Mouse (Mus musculus) intestine, embryonic 16.5 days (tissue): ENCODE results near the gene Krtap17-1. TPM values are rescaled to one million over a fixed set of nuclear protein-coding genes. Genes with fewer than 3 reads are reported as not detected.

Experiments
- ATAC-seq: fragments of 200-750 bp; cut with Nextera tagmentation; 2 replicates; pipeline ENCODE4 v1.8.0; 2017; ENCODE audit warnings: moderate TSS enrichment, moderate library complexity
- H3K27ac ChIP-seq: fragments of 300-500 bp; sonication (generic); 2 replicates; pipeline ENCODE4 v1.5.1; 2014; ENCODE audit warnings: mild to moderate bottlenecking, low read length
- H3K27me3 ChIP-seq: fragments of 300-500 bp; sonication (generic); replicated peaks from 2 replicates; pipeline ENCODE4 v1.6.1; 2014; ENCODE audit warnings: low read length, control low read depth, mixed read lengths; ENCODE audit not compliant: control insufficient read depth, insufficient read depth
- H3K36me3 ChIP-seq: fragments of 300-500 bp; sonication (generic); 2 replicates; pipeline ENCODE4 v1.6.1; 2014; ENCODE audit warnings: low read length, control low read depth; ENCODE audit not compliant: control insufficient read depth, insufficient read depth
- H3K4me1 ChIP-seq: fragments of 300-500 bp; sonication (generic); 2 replicates; pipeline ENCODE4 v1.6.1; 2014; ENCODE audit warnings: low read length, control low read depth, mixed read lengths; ENCODE audit not compliant: control insufficient read depth, insufficient read depth
- H3K4me2 ChIP-seq: fragments of 300-500 bp; sonication (generic); 2 replicates; pipeline ENCODE4 v1.6.1; 2014; ENCODE audit warnings: low read depth, low read length, control low read depth
- H3K4me3 ChIP-seq: fragments of 300-500 bp; sonication (generic); 2 replicates; pipeline ENCODE4 v1.5.1; 2014; ENCODE audit warnings: mild to moderate bottlenecking, low read length
- H3K9ac ChIP-seq: fragments of 300-500 bp; sonication (generic); 2 replicates; pipeline ENCODE4 v1.6.1; 2014; ENCODE audit warnings: low read depth, low read length
- H3K9me3 ChIP-seq: fragments of 300-500 bp; sonication (generic); 2 replicates; pipeline ENCODE4 v1.6.1; 2016; ENCODE audit warnings: low read length, control low read depth; ENCODE audit not compliant: control insufficient read depth
- WGBS: fragments of 180-500 bp; shearing (Covaris S2); extraction: QIAGEN DNeasy Blood & Tissue Kit; methylation state at CpG from one replicate; pipeline ENCODE4 v1.1.7; 2014; 5-methylcytosine and 5-hydroxymethylcytosine counted together
- polyA plus RNA-seq: library from polyadenylated mRNA; unstranded; fragments of >200 nt; fragmentation: Nextera tagmentation; extraction: Ambion mirVana; gene quantifications from 2 replicates; pipeline ENCODE4 v1.2.1, GENCODE M21; 2015

The Krtap17-1 gene
- polyA plus RNA-seq, 1 experiment from 2014 or later: not detected

DNA sequence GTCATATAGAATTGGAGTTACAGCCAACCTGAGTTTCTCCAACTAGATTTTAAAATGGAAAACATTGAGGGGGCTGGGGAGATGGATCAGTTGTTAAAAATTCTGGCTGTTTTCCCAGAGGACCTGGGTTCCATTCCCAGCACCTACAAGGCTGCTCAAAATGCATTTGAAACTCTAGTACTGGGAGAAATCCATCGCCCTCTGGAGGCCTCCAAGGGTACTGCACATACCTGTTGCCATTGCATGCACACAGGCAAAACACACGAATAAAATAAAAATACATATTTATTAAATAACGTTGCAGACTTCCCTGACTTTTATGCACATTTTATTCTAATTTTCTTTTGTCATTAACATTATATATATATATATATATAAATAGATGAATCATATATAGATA lies 12.8 kb upstream of the Krtap17-1 start:
- H3K4me1 ChIP-seq: no peaks in the 10 kb centered on the region
- no peaks in the 10 kb centered on the region for H3K27me3 ChIP-seq
- no peak overlapping the region for H3K4me3 ChIP-seq
- WGBS: 55% methylated on average over 3 of the region's 3 CpGs
- ATAC-seq: no peak
- no peak overlapping the region for H3K9ac ChIP-seq
- H3K36me3 ChIP-seq: no peaks in the 10 kb centered on the region
- no peak overlapping the region for H3K27ac ChIP-seq
- H3K9me3 ChIP-seq: no peaks in the 10 kb centered on the region
- no peak overlapping the region for H3K4me2 ChIP-seq

- no peak overlapping the region for H3K27ac ChIP-seq
- no peak overlapping the region for H3K4me3 ChIP-seq
- WGBS: 83% methylated on average over 8 of the region's 8 CpGs
- no peaks in the 10 kb centered on the region for H3K4me1 ChIP-seq
- H3K9ac ChIP-seq: no peak overlapping the region
- ATAC-seq: no peak
- no peaks in the 10 kb centered on the region for H3K36me3 ChIP-seq
- no peak overlapping the region for H3K4me2 ChIP-seq
- no peaks in the 10 kb centered on the region for H3K9me3 ChIP-seq
- H3K27me3 ChIP-seq: no peaks in the 10 kb centered on the region
Measured at GRCm38 (mm10) chr11:100005905-100006304, 12.1 kb upstream of the Krtap17-1 start.

DNA sequence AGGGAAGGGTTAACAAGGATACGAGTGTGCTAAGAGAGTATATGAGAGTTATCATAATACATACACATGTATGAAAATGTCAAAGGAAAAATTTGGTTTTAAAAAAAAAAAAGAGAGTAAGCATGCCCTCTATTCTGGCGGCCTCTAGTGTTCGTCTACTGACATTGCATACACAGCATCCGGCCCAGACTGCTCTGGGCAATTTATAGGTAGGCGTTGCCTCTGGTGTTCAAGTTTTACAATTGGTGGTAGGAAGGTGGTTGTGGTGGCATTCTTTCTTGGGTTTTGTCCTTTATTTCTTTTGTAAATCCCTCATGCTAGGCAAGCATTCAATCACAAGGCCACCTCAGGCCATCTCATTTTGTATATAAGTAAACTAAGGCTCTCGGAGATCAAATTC lies 11.1 kb upstream of the Krtap17-1 start:
- Histone ChIP-seq H3K4me3 (no peak overlapping the region), H3K36me3 (no peaks in the 10 kb centered on the region), H3K27ac (no peak overlapping the region), H3K9ac (no peak overlapping the region), H3K9me3 (no peaks in the 10 kb centered on the region), H3K27me3 (no peaks in the 10 kb centered on the region), H3K4me2 (no peak overlapping the region), H3K4me1 (no peaks in the 10 kb centered on the region)
- no peak for ATAC-seq
- WGBS: 18% methylated on average over 6 of the region's 6 CpGs

GRCm38 (mm10) chr11:99999091-99999490 lies 5.3 kb upstream of the Krtap17-1 start:
- 93% methylated on average over 7 of the region's 7 CpGs for WGBS
- Histone ChIP-seq H3K4me2 (no peak overlapping the region), H3K27me3 (no peaks in the 10 kb centered on the region), H3K4me1 (no peaks in the 10 kb centered on the region), H3K4me3 (no peak overlapping the region), H3K27ac (no peak overlapping the region), H3K9me3 (no peaks in the 10 kb centered on the region), H3K9ac (no peak overlapping the region), H3K36me3 (no peaks in the 10 kb centered on the region)
- no peak for ATAC-seq

GRCm38 (mm10) chr11:99994384-99994661 lies 529 bp upstream of the Krtap17-1 start:
- Histone ChIP-seq H3K9ac (no peak overlapping the region), H3K27ac (no peak overlapping the region), H3K9me3 (no peaks in the 10 kb centered on the region), H3K4me1 (no peaks in the 10 kb centered on the region), H3K4me3 (no peak overlapping the region), H3K4me2 (no peak overlapping the region), H3K27me3 (0 out of 2 replicates have a peak, but pooled peaks cover 5% of the 10 kb centered on the region), H3K36me3 (no peaks in the 10 kb centered on the region)
- ATAC-seq: no peak
- 30% methylated on average over 4 of the region's 4 CpGs for WGBS

DNA sequence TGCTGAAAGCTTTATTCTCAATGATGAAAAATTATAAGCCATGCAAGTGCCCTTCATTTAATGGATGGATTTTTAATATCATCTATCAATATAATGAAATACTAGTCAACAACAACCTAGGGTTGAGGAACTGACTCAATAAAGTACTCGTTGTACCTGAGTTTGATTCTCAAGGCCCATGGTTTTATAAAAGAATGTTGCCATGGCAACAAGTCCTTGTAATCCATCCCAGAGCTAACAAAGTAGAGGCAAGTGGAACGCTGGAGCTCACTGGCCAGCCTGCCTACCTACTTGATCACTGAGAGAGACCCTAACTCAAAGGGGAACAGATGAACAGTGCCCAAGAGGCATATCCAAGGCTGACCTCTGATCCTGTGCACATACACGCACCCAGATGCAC lies 3.2 kb downstream of the Krtap17-1 start:
- Histone ChIP-seq H3K9me3 (no peaks in the 10 kb centered on the region), H3K9ac (no peak overlapping the region), H3K4me2 (no peak overlapping the region), H3K4me1 (no peaks in the 10 kb centered on the region), H3K4me3 (no peak overlapping the region), H3K27ac (no peak overlapping the region), H3K36me3 (no peaks in the 10 kb centered on the region), H3K27me3 (0 out of 2 replicates have a peak, but pooled peaks cover 5% of the 10 kb centered on the region)
- ATAC-seq: no peak
- 74% methylated on average over 3 of the region's 3 CpGs for WGBS

- 84% methylated on average over 6 of the region's 6 CpGs for WGBS
- H3K9me3 ChIP-seq: no peaks in the 10 kb centered on the region
- H3K36me3 ChIP-seq: no peaks in the 10 kb centered on the region
- no peak overlapping the region for H3K4me2 ChIP-seq
- 0 out of 2 replicates have a peak, but pooled peaks cover 5% of the 10 kb centered on the region for H3K27me3 ChIP-seq
- ATAC-seq: no peak
- no peaks in the 10 kb centered on the region for H3K4me1 ChIP-seq
- H3K27ac ChIP-seq: no peak overlapping the region
- no peak overlapping the region for H3K9ac ChIP-seq
- no peak overlapping the region for H3K4me3 ChIP-seq
Measured at GRCm38 (mm10) chr11:99989881-99990405, 3.9 kb downstream of the Krtap17-1 start.

GRCm38 (mm10) chr11:99988530-99988929 lies 5.3 kb downstream of the Krtap17-1 start:
- 88% methylated on average over 3 of the region's 3 CpGs for WGBS
- H3K27ac ChIP-seq: no peak overlapping the region
- no peak overlapping the region for H3K9ac ChIP-seq
- H3K36me3 ChIP-seq: no peaks in the 10 kb centered on the region
- H3K4me2 ChIP-seq: no peak overlapping the region
- no peaks in the 10 kb centered on the region for H3K4me1 ChIP-seq
- H3K4me3 ChIP-seq: no peak overlapping the region
- no peak for ATAC-seq
- no peaks in the 10 kb centered on the region for H3K9me3 ChIP-seq
- 0 out of 2 replicates have a peak, but pooled peaks cover 2% of the 10 kb centered on the region for H3K27me3 ChIP-seq

DNA sequence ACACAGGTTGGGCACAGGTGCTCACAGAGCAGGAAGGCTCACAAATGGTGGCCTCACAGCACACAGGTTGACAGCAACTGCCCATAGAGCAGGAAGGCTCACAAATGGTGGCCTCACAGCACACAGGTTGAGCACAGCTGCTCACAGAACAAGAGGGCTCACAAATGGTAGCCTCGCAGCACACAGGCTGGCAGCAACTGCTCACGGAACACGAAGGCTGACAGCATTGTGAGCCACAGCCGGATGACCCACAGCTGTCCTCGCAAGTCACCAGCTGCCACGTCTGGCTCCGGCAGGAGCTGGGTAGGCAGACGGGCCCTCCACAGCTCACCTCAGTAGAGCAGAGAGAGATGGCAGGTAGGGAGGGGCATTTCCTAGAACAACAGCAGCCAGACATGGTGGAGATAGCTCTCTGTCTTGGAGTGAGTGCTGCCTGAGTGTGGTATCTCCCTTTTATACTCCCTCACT lies 7.6 kb downstream of the Krtap17-1 start, which contains the start of gene Krtap16-1:
Gene Krtap16-1, minus strand, starts transcription at position 418 of the 468 bp plus-strand sequence.
- WGBS: 79% methylated on average over 8 of the region's 8 CpGs
- Histone ChIP-seq H3K27ac (no peak within 1 kb of the TSS), H3K9me3 (no peaks in the 10 kb centered on the region), H3K27me3 (no peaks in the 10 kb centered on the region), H3K4me3 (no peak within 1 kb of the TSS), H3K4me2 (no peak within 1 kb of the TSS), H3K9ac (no peak within 1 kb of the TSS), H3K36me3 (no peaks in the 10 kb centered on the region), H3K4me1 (no peaks in the 10 kb centered on the region)
- ATAC-seq: no peak
